Mouse (Mus musculus) liver, embryonic 14.5 days (tissue): Measurements from ENCODE around the gene Stard5.

Experiments
- CTCF ChIP-seq: IDR thresholded peaks from 2 replicates; pipeline ENCODE4 v1.5.1; 2016; ENCODE audit warnings: antibody characterized with exemption, low read depth, control low read depth
- EP300 ChIP-seq: IDR thresholded peaks from 2 replicates; pipeline ENCODE4 v1.6.1; 2016; ENCODE audit warnings: antibody characterized with exemption, low read depth

DNA sequence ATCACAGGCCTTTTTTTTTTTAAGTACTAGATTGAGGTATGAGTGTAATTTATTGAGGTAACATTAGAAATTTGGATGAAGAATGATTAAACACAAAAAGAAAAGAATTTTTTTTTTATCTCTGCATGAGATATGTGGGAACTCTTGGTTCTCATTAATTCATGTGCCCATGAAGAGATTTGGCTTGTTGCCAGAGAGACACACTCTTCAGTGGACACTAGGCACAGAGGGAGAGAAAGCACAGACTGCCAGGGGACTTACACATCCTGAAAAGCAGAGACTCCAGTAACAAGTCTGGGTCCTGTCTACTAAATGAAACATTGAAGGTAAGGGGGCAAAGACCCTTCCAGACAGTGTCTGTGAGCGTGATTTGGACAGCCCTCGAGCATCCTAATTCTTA is 4.0 kb downstream of the Stard5 start:
- TF ChIP-seq CTCF, result no peak
- no peak for TF ChIP-seq EP300
